In the genomic region with DNA sequence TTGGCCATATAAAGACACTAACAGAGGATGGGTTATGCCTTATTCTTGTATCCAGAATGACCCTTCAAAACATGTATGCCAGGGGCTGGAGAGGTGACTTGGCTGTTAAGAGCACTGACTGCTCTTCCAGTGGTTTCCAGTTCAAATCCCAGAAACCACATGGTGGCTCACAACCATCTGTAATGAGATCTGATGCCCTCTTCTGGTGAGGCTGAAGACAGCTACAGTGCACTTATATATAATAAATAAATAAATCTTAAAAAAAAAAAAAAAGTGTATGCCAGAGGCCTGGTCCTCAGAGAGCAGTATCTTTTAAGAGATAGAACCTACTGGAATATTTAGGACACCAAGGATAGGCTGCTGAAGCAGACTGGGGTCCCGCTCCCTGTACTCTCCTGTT, we compare ENCODE assay signal across 11 mouse cellular contexts.
DNase-seq lines count a peak whose midpoint lies in the region; ATAC-seq and TF ChIP-seq lines count a peak whose summit lies in the region.
"Had no signal": no experiment of that assay in that cellular context is flagged by ENCODE, and none has a peak within 500 bp of the region (broad histone marks: within the 10 kb centered on the region; RNA-seq: fewer than 3 reads in every experiment).

No protein-coding gene starts in this region.

- TF ChIP-seq CTCF in heart, adult 2 months (IDR thresholded peaks at IDR 0.05): peak; percentile 42
- TF ChIP-seq CTCF in liver, embryonic 14.5 days (IDR thresholded peaks at IDR 0.05; ENCODE audit: low read depth): peak; percentile 32; the same call in 1 of the 2 replicates
- TF ChIP-seq CTCF in CH12.LX (conservative IDR thresholded peaks at IDR 0.05 in 1 of 2, IDR thresholded peaks at IDR 0.05 in 1 of 2; ENCODE audit: low read depth in 2 of 2, low read length in 2 of 2): peak in 1 of 2 experiments; percentile 39; a peak in 2 of 4 replicates
- peak; percentile 8; the same call in 1 of the 2 replicates for TF ChIP-seq CTCF in brain, embryonic 14.5 days (IDR thresholded peaks at IDR 0.05; ENCODE audit: borderline replicate concordance, extremely low read depth, insufficient read depth, insufficient read length)

- H3K4me2 ChIP-seq in liver, embryonic 14.5 days (ENCODE audit: low read depth): no peak overlapping the region
- H3K4me2 ChIP-seq in liver, embryonic 11.5 days: no peak overlapping the region
- no peak overlapping the region for H3K4me2 ChIP-seq in CH12.LX (ENCODE audit: insufficient read depth, low read depth, poor library complexity, severe bottlenecking)
- H3K4me2 ChIP-seq: liver, embryonic 12.5 days; neural tube, embryonic 15.5 days had no signal

- H3K27ac ChIP-seq in heart, adult 2 months: no peak overlapping the region
- no peak overlapping the region for H3K27ac ChIP-seq in liver, embryonic 14.5 days
- no peak overlapping the region for H3K27ac ChIP-seq in liver, embryonic 11.5 days (ENCODE audit: low read depth, low read length)
- no peak overlapping the region for H3K27ac ChIP-seq in CH12.LX (ENCODE audit: insufficient read depth, low read depth)
- H3K27ac ChIP-seq: embryonic facial prominence, embryonic 10.5 days; liver, embryonic 12.5 days; neural tube, embryonic 15.5 days had no signal

- no peak overlapping the region for H3K4me3 ChIP-seq in heart, adult 2 months
- no peak overlapping the region for H3K4me3 ChIP-seq in liver, embryonic 14.5 days (ENCODE audit: insufficient read depth in 1 of 2, low read depth in 2 of 2, low read length in 2 of 2)
- H3K4me3 ChIP-seq in liver, embryonic 11.5 days (ENCODE audit: low read depth, low read length): no peak overlapping the region
- no peak overlapping the region for H3K4me3 ChIP-seq in CH12.LX (replicated peaks in 1 of 3; ENCODE audit: low read depth in 2 of 3, low read length in 2 of 3, poor library complexity in 1 of 3)
- H3K4me3 ChIP-seq: embryonic facial prominence, embryonic 10.5 days; liver, embryonic 12.5 days; neural tube, embryonic 15.5 days had no signal

- no peaks in the 10 kb centered on the region for H3K4me1 ChIP-seq in heart, adult 2 months (ENCODE audit: control insufficient read depth, insufficient read depth, low read length)
- peaks cover 0 to 5% of the 10 kb centered on the region in 2 experiments; a peak in 1 of 4 replicates for H3K4me1 ChIP-seq in liver, embryonic 14.5 days (replicated peaks; ENCODE audit: control insufficient read depth in 2 of 2, insufficient read depth in 2 of 2, low read length in 1 of 2)
- H3K4me1 ChIP-seq in liver, embryonic 11.5 days (replicated peaks; ENCODE audit: control insufficient read depth, insufficient read depth, low read length): no peaks in the 10 kb centered on the region
- no peaks in the 10 kb centered on the region for H3K4me1 ChIP-seq in CH12.LX (ENCODE audit: control insufficient read depth in 1 of 2, insufficient read depth in 2 of 2)
- H3K4me1 ChIP-seq: liver, embryonic 12.5 days; neural tube, embryonic 15.5 days had no signal

- no peak for DNase-seq in heart, adult 2 months
- DNase-seq in heart, postnatal 25 days (ENCODE audit: low spot score): no peak
- DNase-seq in liver, embryonic 14.5 days (ENCODE audit: low read depth in 3 of 3, low spot score in 3 of 3): no peak
- no peak for DNase-seq in liver, embryonic 11.5 days (ENCODE audit: low spot score)
- no peak for DNase-seq in CH12.LX (ENCODE audit: extremely low read depth)
- no peak for DNase-seq in brain, embryonic 14.5 days (ENCODE audit: low read depth)
- DNase-seq in frontal cortex, postnatal 10 days (ENCODE audit: low spot score in 2 of 2): no peak

- WGBS in heart, adult 2 months: 90% methylated on average over 1 of the region's 1 CpGs
- 77% methylated on average over 1 of the region's 1 CpGs for WGBS in liver, embryonic 14.5 days (ENCODE audit: insufficient replicate concordance)
- WGBS in liver, embryonic 11.5 days: 96% methylated on average over 1 of the region's 1 CpGs

- no peaks in the 10 kb centered on the region for H3K9me3 ChIP-seq in liver, embryonic 14.5 days (ENCODE audit: control insufficient read depth, low read length)
- H3K9me3 ChIP-seq in liver, embryonic 11.5 days (ENCODE audit: control insufficient read depth, low read length): no peaks in the 10 kb centered on the region
- peaks cover 6% of the 10 kb centered on the region for H3K9me3 ChIP-seq in CH12.LX (replicated peaks; ENCODE audit: low read length)
- H3K9me3 ChIP-seq: embryonic facial prominence, embryonic 10.5 days; liver, embryonic 12.5 days; neural tube, embryonic 15.5 days had no signal

- dilution Hi-C loops in CH12.LX (cut with MboI; ENCODE audit: extremely low pct_ligation_motif_present, extremely low pct_unique_long_range_greater_than_20kb, low sequenced_read_pairs): no loop called here

- in situ Hi-C loops in CH12.LX (cut with MboI; ENCODE audit: low pct_ligation_motif_present, low pct_unique_long_range_greater_than_20kb, low sequenced_read_pairs): loop anchor here (10.0 kb wide), 1 partner anchor 134 kb away; no protein-coding TSS in a partner anchor

- H3K79me2 ChIP-seq in heart, adult 2 months (replicated peaks; ENCODE audit: control insufficient read depth, insufficient read depth, low read length): no peaks in the 10 kb centered on the region
- no peaks in the 10 kb centered on the region for H3K79me2 ChIP-seq in CH12.LX (replicated peaks; ENCODE audit: control insufficient read depth, extremely low read depth, insufficient read depth, poor library complexity, severe bottlenecking)

- TF ChIP-seq POLR2A in heart, adult 2 months (IDR thresholded peaks at IDR 0.05; ENCODE audit: insufficient read depth, low read depth, low read length): no peak
- no peak for TF ChIP-seq POLR2A in CH12.LX (IDR thresholded peaks at IDR 0.05; ENCODE audit: low read depth, low read length)
- TF ChIP-seq POLR2A in brain, embryonic 14.5 days (IDR thresholded peaks at IDR 0.05; ENCODE audit: borderline replicate concordance, extremely low read depth, insufficient read depth, insufficient read length, poor library complexity, severe bottlenecking): no peak

- ATAC-seq in liver, embryonic 14.5 days (ENCODE audit: insufficient read depth): no peak
- no peak for ATAC-seq in liver, embryonic 11.5 days (replicated peaks; ENCODE audit: low FRiP score)
- ATAC-seq in CD4-positive, CD25-positive, alpha-beta regulatory T cell, adult 4 months: no peak
- ATAC-seq: liver, embryonic 12.5 days had no signal

- no peak; the same call in 1 of the 2 replicates for TF ChIP-seq RAD21 in CH12.LX (IDR thresholded peaks at IDR 0.05; ENCODE audit: low read depth, low read length)

- no peak overlapping the region for H3K9ac ChIP-seq in heart, adult 2 months (ENCODE audit: low read depth, low read length)
- no peak overlapping the region for H3K9ac ChIP-seq in liver, embryonic 14.5 days (replicated peaks)
- H3K9ac ChIP-seq in liver, embryonic 11.5 days (ENCODE audit: low read depth, low read length): no peak overlapping the region
- no peak overlapping the region for H3K9ac ChIP-seq in CH12.LX (ENCODE audit: insufficient read depth, low read depth)
- H3K9ac ChIP-seq: liver, embryonic 12.5 days; neural tube, embryonic 15.5 days had no signal

- H3K36me3 ChIP-seq in heart, adult 2 months (ENCODE audit: control insufficient read depth, insufficient read depth, low read length): no peaks in the 10 kb centered on the region
- no peaks in the 10 kb centered on the region for H3K36me3 ChIP-seq in liver, embryonic 14.5 days (replicated peaks; ENCODE audit: control insufficient read depth, insufficient read depth, low read depth)
- no peaks in the 10 kb centered on the region for H3K36me3 ChIP-seq in liver, embryonic 11.5 days (ENCODE audit: control insufficient read depth, insufficient read depth, low read length)
- H3K36me3 ChIP-seq in CH12.LX (replicated peaks in 1 of 2; ENCODE audit: control insufficient read depth in 1 of 2, insufficient read depth in 1 of 2, low read length in 1 of 2): peaks cover 0 to 8% of the 10 kb centered on the region in 2 experiments
- H3K36me3 ChIP-seq: embryonic facial prominence, embryonic 10.5 days; liver, embryonic 12.5 days; neural tube, embryonic 15.5 days had no signal

- no peak for TF ChIP-seq EP300 in heart, adult 2 months (IDR thresholded peaks at IDR 0.05; ENCODE audit: insufficient read depth, low read depth, low read length)
- no peak for TF ChIP-seq EP300 in liver, embryonic 14.5 days (IDR thresholded peaks at IDR 0.05; ENCODE audit: low read depth)
- TF ChIP-seq EP300 in CH12.LX (IDR thresholded peaks at IDR 0.05; ENCODE audit: low read length): no peak

- intact Hi-C loops in heart, adult 2 months (cut with DNase I): no loop called here
- intact Hi-C loops in heart, postnatal 25 days (cut with DNase I): no loop called here

- H3K27me3 ChIP-seq in heart, adult 2 months (ENCODE audit: control insufficient read depth, insufficient read depth, low read length): no peaks in the 10 kb centered on the region
- H3K27me3 ChIP-seq in liver, embryonic 14.5 days (ENCODE audit: control insufficient read depth, insufficient read depth, low read length): no peaks in the 10 kb centered on the region
- no peaks in the 10 kb centered on the region for H3K27me3 ChIP-seq in liver, embryonic 11.5 days (replicated peaks; ENCODE audit: control insufficient read depth, insufficient read depth, low read length)
- H3K27me3 ChIP-seq in CH12.LX (replicated peaks): no peaks in the 10 kb centered on the region
- H3K27me3 ChIP-seq: liver, embryonic 12.5 days; neural tube, embryonic 15.5 days had no signal

TF ChIP-seq in CH12.LX, 34 proteins besides CTCF, POLR2A, EP300 and RAD21:
- TF ChIP-seq JUN (IDR thresholded peaks at IDR 0.05; ENCODE audit: insufficient read depth, low read depth, low read length) (no peak), ETS1 (conservative IDR thresholded peaks at IDR 0.05; ENCODE audit: low read depth, low read length) (no peak), ZNF384 (IDR thresholded peaks at IDR 0.05; ENCODE audit: low read depth, low read length) (peak; percentile 38)
